Mouse (Mus musculus): ENCODE data around the gene Ttc7b.

Ttc7b gene

DNA sequence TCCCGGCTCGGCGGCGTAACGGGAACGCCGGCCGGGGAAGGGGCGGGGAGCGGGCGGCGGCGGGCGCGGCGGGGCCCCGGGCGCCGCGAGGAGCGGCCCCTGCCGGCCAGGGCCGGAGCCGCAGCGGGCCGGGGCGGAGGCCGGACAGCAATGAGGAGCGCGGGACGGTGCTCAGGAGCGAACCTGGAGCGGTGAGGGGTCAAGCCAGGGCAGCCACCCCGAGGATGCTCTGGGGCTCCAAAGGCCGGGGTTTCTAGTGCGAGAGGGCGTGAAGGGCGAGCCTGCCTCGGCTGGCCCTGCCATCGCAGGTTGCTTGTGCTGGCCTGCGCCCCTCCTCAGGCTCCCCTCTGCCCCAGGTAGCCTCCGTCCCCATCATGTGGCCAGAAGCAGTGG is at the start of gene Ttc7b:
Gene Ttc7b (minus strand): TSS at position 33 of the 393 bp plus-strand sequence.
- DNase-seq (ENCODE audit: low spot score): no peak

DNA sequence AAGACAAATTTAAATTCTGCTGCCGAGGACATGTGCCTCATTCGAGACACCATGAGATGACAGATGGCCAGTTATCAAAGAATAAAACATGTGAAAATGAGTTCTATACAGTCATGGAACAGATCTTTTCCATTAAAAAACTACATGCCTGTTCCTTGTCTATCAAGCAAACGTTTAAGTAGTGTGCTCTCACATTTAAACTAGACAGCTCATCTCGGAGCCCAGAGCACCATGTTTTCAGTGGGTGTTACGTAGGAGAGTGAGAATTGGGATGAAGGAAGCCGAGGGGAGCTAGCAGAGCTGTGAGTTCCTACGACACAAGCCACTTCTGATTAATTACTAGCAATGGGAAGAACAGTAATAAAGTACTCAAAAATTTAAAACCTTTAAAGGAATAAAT is 48.2 kb upstream of the Ttc7b start:
- no peak for DNase-seq (ENCODE audit: low spot score)

DNA sequence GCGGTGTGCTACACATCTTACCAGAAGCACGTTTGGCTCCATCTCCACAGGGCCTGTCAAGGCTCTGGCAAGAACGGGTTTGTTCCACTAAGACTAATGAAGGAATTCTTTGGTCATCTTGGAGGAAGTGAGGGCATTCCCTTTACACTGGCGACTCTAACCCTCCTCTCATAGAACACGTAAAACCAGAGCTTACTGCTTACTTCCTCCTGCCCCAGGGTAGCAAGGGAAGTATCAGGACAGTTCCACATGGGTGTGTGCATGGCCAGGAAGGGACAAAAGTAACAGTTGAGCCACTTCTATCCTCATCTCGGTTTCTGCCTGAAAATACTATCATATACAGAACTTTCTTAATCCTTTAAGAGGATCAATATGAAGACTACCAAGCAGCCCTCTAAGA is 47.5 kb upstream of the Ttc7b start:
- DNase-seq (ENCODE audit: low spot score): no peak

DNA sequence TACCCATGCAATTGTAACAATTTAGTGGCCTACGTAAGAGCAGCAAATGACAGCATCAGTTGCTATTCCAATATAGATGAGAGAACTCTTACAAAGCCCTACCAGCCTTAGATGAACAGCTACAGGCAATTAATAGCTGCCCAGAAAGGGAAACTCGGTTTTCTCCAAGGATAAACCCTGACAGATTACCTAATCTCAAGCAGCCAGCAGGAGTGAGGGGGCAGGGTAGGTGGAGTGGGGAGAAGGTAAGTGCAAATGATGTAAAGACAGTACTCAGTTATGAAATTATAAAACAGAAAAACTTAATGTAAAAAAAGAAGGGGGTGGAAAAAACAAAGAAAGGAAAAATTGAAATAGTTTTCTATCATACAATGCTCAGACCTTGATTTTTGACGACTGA is 47.0 kb upstream of the Ttc7b start:
- DNase-seq (ENCODE audit: low spot score): no peak

DNA sequence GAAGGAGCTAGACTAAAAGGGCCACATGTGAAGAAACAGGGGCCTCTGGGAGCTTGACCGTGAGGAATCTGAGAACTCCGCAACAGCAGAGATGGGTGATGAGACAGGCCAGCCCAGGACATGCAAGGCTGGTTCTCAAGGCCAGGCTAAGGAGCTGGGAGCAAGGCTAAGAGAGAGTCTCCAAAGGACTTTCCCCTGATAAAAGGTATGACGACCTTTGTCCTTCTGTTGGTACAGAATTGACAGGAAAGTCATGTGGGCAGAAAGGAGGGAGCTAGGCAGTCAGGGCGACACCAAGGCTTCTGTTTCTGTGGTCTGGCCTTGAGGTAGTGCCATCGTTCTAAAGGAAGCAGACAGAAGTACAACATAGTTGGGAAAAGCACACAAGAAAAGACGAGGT is 33.0 kb upstream of the Ttc7b start:
- no peak for DNase-seq (ENCODE audit: low spot score)

DNA sequence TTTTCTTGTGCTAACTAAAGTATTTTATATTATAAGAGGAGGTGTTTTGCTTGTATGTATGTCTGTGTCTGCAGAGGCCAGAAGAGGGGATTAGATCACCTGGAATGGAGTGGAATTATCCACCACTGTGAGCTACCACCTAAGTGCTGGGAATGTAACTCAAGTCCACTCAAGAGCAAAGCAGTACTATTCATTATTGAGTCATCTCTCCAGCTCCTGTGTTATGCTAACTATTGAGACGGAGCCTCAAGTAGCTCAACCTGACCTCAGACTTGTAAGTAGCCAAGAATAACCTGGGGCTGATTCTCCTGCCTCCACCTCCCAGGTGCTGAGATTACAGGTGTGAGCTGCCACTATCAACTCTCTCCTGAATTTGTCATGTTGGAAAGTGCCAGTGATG is 31.3 kb upstream of the Ttc7b start:
- no peak for DNase-seq (ENCODE audit: low spot score)

DNA sequence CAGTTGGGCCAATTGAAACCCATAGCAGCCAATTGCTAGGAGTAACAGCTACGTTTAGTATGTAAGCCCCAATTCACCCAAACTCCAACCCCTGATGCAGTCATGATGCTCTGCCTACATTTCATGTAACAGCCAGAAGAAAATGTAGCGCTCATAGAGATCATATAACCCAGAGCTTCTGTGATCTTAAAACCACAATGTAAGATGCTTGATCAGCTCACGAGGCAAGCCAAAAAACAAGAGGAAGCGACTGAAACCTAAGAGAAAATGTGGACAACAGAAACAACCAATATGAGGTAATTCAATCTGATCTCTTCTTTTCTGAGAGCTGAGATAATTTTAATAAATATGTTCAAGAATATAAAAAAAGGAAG is 23.6 kb upstream of the Ttc7b start:
- no peak for DNase-seq (ENCODE audit: low spot score)

DNA sequence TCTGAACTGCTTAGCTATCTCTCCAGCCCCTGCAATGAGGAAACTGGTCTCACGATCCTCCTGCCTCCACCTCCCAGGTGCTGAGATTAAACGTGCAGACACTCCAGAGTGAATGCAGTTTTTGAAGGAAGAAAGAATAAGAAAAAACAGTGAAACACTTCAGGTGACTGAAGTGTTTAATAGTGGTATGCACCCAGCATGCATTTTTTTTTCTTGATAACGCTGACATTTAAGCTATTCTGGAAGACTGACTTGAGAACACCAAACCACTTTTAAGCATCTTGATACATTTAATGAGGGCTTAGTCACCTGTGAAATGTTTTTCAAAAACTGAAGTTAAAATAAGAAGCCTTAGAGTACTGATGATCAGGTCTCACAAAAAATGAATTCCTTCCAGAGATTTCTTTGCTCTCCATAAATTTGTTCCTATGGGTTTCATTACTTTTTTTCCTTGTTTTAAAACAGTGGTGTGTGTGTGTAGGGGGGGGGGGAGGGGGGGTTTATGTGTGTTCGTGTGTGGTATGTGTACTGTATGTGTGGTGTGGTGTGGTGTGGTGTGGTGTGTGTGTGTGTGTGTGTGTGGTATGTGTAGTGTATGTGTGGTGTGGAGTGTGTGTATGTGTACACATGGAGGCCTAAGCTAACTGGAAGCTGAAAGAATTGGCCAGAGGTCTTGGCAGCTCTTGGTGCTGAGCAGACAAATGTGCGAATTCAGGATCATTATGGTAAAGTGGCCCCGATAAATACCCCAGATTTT is 23.0 kb upstream of the Ttc7b start:
- no peak for DNase-seq (ENCODE audit: low spot score)

DNA sequence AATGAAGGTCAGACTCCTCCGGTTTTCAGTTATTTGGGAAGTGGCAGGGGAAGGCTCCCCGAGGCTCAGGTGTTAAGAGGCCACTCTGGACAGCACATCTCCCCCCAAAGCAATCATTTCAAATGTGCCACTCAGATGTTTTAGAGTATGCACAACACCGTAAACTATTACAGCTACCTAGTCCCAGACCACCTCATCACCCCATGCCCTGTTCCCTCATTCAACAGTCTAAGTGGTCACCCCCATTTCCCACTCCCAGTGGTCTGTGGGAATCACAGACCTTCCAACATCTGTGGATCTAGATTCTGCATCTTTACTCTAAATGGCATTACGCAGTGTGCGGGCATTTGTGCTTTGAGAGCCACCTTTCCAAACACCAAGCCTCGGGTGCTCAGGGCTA is 21.9 kb upstream of the Ttc7b start:
- DNase-seq (ENCODE audit: low spot score): no peak

DNA sequence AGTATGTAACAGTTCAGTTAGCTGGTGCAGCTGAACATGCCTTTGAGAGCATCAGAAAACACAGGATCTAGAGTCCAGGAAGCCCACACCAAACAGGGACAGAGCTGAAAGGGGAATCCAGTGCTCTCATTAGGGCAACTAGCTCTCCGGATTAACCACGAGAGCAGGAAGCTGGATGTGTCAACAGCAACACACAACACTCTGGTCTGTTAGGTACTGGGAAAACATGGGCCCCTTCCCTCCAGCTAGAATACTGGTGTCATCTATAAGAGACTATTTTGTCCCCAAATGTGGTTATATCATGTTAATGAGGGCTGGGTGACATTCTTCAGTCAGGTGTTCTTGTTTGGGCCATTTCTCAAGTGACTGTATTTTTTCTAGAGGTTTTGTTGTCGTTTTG is 21.4 kb upstream of the Ttc7b start:
- no peak for DNase-seq (ENCODE audit: low spot score)

DNA sequence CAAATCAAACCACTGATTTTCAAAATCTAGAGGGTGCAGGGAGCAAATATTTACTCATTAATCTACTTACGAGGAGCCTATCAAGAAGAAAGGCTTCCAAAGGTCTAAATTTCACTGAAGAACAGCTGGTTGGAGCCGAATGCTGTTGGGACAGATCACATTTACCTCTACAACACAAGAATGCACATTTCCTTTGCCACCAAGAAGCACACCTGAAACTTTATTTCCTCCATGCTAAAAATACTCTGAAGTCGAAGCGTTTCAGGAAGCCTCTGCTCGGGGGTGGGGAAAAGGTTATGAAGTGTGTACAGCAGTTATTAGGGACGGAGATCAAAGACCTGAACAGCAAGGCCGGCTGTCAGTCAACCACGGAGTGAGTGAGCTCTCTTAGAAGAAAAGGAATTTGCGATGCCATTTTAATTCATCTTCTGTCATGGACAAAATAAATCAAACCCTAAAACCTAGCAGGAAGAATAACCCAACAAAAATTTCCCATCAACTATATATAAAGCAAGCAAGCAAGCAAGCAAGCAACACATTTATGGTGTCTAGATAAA is 18.6 kb upstream of the Ttc7b start:
- no peak for DNase-seq (ENCODE audit: low spot score)

DNA sequence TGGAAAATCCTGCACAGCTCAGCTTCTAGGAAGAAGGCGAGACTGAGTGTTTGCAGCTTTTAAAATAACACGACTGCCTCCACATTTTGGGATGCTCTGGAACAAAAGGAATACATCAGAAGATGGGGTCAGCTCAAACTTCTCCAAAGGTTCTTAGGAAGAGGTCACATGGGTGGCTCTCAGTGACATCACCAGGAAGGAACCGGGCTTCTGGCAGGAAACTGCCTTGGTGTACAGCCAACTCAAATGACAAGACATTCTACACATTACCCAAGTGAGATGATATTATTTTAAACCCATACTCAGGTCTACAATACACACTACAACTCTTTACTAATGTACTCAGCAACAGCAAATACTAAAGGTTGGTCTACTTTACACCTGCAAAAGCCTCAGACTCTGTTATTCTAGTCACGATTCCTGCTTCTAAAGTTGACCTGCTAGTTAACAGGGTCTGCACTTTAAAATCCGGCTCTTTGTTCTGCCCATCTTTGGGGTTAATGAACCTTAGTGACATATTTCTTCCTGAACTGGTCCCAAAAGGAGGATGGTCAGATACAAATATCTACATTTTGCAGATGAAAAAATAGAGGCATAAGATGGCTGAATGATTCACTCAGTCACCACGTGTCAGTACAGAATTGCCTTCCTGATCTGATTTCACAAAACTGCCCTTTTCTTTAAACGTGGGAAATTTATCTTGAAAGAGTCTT is 18.0 kb upstream of the Ttc7b start:
- no peak for DNase-seq (ENCODE audit: low spot score)

DNA sequence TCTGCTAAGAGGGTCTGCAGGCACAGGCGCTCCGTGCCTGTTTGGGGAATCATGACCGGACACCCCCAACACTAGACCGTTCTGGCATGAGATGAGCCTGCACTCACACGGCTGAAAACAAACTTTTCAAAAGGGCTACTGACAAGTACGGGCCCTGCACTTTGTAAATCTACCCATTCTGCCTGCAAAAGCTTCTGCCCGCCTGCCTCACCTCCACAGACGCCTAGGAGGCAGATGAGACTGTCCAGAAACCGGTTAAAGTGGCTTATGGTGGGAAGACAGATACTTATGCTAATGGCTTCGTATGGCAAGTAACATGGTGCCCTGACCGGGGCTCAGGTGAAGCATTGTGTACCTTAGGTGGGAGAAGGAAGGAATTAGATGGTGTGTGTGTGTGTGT is 16.5 kb upstream of the Ttc7b start:
- no peak for DNase-seq (ENCODE audit: low spot score)

DNA sequence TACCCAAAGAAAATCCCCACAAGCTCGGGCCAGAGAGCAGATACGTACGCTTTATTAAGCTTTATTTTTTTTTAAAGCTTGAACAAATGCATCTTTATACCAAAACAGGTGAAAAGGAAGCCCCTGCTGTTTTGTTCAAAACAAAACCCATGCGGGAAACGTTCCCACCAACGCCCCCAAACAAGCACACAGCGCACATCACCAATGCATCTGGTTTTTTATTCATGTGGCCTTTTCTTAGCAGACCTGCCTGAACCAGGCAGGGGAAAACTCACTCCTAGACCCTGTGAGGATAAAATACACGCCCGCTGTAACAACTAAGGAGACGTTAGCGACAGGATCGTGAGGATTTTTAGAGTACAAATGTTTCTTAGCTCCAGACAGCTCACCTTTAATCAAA is 14.4 kb upstream of the Ttc7b start:
- no peak for DNase-seq (ENCODE audit: low spot score)

DNA sequence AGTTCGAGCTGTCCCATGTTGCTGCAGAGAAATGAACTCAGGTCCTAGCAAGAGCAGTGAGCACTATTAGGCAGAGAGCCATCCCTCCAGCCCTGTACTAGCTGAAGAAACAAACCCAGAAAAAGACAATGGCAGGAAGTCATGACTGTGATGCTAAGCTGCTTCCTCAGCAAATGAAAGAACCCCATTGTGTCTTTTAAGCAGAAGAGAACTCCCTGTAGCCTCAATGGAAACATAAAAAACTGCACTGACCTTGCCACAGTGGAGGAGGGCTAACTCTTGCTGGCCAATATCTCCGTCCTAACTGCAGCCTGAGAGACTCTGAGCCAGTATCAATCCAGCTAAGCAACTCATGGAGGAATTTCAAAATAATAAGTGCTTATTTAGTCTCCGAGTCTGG is 13.4 kb upstream of the Ttc7b start:
- DNase-seq (ENCODE audit: low spot score): no peak

DNA sequence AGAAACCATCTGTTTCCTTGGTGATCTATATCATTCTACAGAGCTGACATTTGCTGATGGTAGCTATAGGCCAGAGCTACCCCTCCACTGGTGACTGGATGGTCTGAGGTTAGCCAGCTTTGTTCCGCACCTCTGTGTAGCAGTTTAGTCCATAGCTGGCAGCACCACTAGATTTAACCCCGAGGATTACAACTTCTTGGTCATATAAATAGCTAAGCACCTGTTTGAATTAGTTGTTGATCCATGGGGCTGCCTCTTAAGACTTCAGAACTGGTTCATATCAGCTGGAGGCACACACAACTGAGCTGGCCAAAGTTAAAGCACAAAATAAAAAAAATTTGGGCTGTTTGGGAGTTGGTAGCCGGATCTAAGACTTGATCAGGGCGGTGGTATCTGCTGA is 12.6 kb upstream of the Ttc7b start:
- no peak for DNase-seq (ENCODE audit: low spot score)

DNA sequence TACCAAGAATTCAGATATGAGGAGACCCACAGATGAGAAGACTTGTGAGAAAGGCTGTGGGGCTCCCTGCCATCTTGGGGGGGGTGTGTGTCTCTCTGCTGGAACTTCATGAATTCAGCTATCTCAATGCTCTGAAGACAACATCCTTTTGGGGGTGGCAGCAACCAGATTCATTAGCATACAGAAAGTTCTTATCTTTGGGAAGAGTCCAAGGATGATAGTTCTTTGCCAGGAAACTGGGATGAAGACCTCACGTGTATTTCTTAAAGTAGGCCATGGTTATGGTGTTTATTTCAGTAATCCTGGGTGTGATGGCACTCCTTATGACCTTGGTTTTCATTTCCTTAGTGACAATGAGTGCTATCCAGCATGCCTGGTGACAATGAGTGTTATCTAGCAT is 11.1 kb upstream of the Ttc7b start:
- DNase-seq (ENCODE audit: low spot score): no peak

DNA sequence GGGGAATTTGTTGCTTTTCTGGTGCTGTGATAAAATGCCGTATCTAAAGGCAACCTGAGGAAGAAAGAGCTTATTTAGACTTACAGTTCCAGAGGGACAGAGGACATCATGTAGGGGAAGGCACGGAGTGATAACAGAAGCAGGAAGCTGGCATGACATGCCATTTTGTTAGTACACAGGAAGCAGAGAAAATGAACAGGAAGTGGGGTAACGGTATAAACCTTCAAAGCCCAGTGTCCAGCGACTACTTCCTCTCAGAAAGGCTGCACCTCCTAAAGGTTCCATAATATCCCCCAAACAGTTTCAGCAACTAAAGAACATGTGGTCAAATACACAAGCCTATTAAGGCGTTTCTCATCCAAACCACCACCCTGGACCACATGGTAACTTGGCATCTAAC is 10.2 kb upstream of the Ttc7b start:
- DNase-seq (ENCODE audit: low spot score): no peak

DNA sequence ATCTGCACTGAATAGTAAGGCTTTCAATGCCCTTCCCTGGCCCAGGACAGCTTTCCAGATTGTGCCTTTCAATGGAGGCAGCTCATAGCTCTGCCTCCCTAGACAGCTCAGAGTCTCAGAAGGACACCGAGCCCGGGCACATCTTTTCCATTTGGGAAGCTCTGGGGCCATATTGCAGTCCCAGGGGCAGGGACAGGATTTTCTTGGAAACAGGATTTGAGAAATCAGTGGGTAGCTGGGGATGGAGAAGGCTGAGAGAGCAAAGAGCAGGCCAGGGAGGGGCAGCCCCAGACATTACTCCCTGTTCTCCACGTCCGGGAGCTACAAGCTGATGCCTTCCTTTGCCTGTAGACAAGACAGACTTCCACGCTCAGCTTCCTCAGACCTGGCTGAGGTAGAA is 9.0 kb upstream of the Ttc7b start:
- DNase-seq (ENCODE audit: low spot score): no peak

DNA sequence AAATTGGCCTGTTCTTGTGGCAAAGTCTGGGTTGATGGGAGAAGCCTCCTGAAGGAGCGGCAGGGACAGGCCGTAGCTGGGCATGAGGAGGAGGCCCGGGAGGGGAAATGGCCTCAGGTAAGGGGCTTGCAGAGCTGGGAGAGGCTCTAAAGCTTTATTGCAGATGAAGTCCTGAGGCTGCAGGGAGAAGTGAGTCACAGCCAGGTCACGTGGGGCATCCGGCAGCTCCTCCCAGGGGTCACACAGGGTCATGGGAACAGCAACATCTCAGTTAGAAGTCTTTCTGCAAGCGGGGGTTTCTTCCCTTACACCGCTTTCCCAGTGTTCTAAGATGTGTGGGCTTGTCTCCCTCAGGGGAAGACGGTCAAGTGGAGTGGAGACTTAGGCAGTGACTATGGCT is 8.5 kb upstream of the Ttc7b start:
- no peak for DNase-seq (ENCODE audit: low spot score)

DNA sequence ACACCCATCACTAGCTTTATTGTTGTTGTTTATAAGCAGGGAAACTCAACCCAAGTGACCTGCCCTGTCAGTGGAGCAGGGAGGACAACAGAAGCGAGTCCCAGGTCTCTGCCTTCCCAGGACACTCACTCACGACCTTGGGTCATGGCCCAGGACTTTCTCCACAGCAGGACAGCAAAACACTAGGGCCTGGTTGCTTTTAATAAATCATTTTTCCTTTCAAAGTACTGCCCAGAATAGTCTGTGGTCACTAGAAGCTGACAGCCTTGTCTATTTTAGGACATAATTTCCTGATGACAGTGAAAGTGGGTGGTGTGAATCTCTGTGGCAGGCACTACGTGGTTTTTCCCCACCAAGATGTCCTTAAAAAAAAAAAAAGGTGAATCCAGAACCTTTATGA is 7.6 kb upstream of the Ttc7b start:
- DNase-seq (ENCODE audit: low spot score): no peak

DNA sequence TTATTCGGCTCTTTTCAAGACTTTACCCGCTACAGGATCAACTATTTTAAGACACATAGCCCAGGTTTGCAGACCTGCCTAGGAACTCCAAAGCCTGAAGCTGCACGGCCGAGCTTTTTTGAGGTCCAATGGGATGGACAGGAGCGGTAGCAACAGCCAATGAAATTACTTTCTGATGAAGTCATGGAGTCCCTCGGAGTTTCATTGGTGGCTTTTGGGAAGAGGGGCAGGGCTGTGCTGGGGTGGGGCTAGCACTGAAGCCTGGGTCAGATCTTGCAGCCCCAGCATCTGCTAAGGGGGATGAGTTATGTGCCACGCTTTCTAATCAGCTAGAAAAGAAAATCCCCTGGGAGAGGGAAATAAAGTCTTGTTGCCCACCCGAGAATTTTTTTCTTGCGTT is 7.1 kb upstream of the Ttc7b start:
- no peak for DNase-seq (ENCODE audit: low spot score)

DNA sequence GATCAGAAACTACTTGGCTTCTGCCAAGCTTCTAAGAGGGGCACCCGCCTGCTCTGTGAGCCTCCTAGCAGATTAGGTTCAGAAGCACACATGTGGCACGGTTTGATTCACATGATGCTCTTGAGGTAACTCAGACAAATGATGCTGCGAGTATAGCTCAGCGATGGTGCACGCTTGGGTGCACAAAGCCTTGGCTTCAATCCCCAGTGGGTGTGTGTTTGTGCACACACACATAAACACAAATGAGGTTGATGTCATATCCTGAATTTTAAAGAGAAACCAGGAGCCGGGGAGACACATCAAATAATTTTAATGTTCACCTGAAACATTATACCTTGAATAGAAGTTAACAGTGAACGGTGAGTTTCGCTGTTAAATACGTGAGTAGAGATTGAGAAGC is 6.6 kb upstream of the Ttc7b start:
- DNase-seq (ENCODE audit: low spot score): no peak

DNA sequence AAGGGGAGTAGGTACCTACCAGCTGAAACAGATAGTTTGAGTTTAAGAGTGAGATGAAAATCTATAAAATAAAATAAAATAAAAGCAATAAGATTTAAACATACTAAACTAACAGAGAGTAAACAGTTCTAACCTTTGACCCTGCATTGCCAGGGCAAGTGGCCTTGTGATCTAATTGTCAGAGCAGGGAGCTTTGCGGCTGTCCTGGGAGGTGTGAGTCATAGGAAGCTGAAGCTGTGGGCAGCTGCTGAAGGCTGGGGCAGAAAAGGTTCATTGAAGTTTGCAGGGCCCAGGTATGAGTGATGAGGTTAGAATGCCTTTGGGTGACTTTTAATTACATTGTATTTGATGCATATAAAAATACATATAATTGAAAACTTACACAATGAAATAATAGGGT is 5.3 kb upstream of the Ttc7b start:
- no peak for DNase-seq (ENCODE audit: low spot score)
